Mouse (Mus musculus) kidney, adult 11 months (tissue): Measurements from ENCODE around the gene Cnga3.
A peak's percentile ranks its signal among the peaks of the same experiment; 100 is the strongest.

ENCODE experiments used
- DNase-seq: peaks from one replicate; pipeline ENCODE4 v3.0.0; 2022

Gene Cnga3

GRCm38 (mm10) chr1:37287748-37288147 is 73.5 kb downstream of the Cnga3 start:
- DNase-seq: no peak

GRCm38 (mm10) chr1:37288181-37288935 is 74.1 kb downstream of the Cnga3 start:
- no peak for DNase-seq

DNA sequence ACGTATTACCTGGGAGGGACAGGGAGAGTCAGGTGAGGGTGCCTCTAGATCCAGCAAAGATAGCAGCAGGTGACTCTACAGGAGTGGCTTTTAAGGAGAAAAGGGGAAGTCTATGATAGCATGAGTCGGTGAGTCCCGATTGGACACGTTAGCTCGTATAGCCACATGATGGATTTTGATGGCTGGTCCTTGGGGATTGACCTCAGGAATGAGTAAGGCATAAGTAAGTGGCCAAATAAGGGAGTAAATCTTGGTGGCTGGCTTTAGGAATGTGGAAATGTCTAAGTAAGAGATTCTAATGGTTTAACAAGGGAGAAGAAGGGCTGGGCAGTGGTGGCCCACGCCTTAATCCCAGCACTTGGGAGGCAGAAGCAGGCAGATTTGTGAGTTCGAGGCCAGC is 74.7 kb downstream of the Cnga3 start:
- DNase-seq: no peak

DNA sequence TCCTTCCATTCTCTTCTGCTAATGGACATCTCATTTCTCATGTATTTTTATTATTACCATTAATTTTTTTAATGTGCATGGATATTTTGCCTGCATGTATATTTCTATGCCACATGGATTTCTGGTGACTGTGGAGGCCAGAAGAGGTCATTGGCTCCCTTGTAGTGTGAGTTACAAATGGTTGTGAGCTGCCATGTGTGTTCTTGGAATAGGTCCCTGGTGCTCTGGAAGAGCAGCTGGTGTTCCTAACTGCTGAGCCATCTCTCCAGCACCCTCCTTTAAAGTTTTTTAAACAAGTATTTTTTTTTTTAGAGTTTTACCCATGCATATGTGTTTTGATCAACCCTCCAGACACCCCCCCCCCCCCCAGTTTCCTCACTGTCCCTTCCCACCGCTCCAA is 82.2 kb downstream of the Cnga3 start:
- DNase-seq: no peak

- DNase-seq: no peak
Measured at GRCm38 (mm10) chr1:37298904-37299303, 84.7 kb downstream of the Cnga3 start.

DNA sequence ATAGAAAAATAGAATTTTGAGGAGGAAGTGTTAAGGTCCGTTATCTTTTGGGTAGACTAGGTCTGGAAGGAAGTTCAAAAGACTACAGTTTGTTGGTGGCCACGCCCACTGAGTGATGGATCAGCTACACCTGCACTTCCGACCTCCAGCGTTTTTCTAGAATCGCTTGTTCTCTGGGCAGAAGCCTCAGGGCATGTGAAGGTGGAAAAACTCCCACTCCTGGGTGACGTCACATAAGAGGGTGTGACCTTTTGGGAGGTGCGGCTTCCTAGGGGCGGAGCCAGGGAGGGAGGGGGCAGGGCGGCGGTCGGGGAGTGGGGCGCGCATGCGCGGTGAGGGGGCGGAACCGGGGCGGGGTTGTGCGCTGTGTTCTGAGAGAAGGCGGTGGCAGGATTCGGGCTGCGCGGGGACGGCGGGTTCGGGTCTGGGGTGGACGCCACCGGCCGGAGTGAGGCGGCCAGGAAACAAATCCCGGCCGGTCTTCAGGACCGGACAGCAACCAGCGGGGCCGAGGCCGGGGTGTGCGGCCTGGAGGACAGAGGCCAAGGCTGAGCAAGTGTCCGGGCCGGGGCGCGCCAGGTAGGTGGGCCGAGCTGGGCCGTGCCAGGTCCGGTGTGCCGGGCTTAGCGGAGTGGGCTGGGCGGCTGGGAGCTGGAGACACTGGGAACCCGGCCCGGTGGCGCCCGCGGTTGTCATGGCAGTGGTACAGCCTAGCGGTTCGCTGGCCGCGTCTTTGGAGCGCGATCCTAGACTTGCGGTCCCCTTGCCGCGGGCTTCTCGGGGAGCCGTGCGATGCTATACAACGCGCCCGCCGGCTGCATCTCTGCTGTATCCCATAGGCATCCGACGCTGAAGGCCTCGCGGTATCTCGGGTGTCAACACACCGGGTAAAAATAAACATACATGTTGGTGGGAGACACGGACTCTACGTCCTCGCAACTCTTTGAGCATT is 85.6 kb downstream of the Cnga3 start, which contains the start of gene Inpp4a:
TSS of gene Inpp4a (plus strand) at position 326 of the 952 bp plus-strand sequence.
- DNase-seq: peak; percentile 85

- no peak for DNase-seq
Measured at GRCm38 (mm10) chr1:37300650-37301049, 86.4 kb downstream of the Cnga3 start.

DNA sequence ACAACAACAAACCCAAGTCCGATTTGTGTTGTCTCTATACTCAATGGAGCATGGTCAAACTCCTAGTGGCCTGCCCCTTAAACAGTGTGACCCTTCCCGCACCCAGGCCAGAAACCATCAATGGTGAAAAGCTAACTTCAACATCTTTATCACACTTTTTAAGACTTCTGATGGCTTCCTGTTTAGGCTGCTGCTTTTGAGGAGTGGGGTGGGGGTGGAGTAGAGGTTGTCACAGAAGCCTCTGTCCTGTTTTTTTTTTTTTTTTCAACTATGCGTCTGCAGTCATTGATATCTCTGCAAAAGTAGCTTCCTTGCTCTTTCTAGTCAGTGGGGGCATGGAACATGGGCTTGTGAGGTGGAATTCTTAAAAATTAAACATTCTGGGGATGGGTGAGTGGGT is 88.6 kb downstream of the Cnga3 start:
- DNase-seq: no peak

GRCm38 (mm10) chr1:37305691-37306287 is 91.6 kb downstream of the Cnga3 start:
- DNase-seq: no peak

- DNase-seq: no peak
Measured at GRCm38 (mm10) chr1:37307586-37307985, 93.4 kb downstream of the Cnga3 start.

- DNase-seq: no peak
Measured at GRCm38 (mm10) chr1:37308021-37308742, 93.9 kb downstream of the Cnga3 start.

DNA sequence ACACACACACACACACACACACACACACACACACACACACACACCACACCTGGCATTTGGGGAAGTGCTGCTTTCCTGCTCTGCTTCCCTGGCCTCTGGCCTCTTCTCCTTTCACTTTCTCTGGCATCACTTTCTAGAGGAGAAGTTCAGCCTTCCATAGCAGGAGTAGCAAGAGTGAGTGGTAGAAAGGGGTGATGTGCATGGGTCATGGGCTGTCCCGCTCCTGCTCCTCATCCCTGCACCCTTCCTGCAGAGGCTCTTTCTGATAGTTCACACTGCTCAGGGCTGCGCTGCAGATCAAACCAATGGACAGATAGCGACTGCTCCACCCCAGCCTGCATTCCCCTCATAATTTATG is 94.5 kb downstream of the Cnga3 start:
- DNase-seq: no peak

DNA sequence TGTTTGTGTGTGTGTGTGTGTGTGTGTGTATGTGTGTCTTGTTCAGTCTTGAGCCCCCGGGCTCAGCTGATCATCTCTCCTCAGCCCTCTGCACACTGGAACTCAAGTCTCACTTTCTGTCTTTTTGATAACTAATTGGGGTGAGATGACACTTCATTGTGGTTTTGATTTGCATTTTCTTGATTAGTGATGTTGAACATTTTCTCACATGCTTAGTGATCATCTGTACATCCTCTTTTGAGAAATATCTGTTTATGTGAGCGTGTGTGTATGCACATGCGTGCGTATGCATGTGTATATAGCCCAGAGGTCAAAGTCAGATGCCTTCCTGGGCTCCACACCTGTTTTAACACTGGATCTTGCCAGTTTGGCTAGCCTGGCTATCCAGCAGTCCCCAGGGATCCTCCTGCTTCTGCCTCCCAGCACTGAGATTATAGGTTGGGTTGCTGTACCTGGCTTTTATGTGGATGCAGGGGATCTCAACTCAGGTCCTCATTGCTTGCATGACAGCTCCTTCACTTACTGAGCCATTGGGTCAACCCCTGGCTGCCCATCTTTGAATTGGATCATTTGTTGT is 95.8 kb downstream of the Cnga3 start:
- DNase-seq: no peak
